Comparison of ENCODE assay signal across 10 mouse cellular contexts in genomic region chr6:91181320-91181719, GRCm38 (mm10). TPM values are rescaled to one million over a fixed set of nuclear protein-coding genes. Genes with fewer than 3 reads are reported as not detected.
DNase-seq lines count a peak whose midpoint lies in the region; ATAC-seq lines count a peak whose summit lies in the region.
"Had no signal": no experiment of that assay in that cellular context is flagged by ENCODE, and none has a peak within 500 bp of the region (broad histone marks: within the 10 kb centered on the region; RNA-seq: fewer than 3 reads in every experiment).

No protein-coding gene starts in this region.

- no peak for ATAC-seq in kidney, embryonic 14.5 days (ENCODE audit: low FRiP score, low TSS enrichment)
- ATAC-seq in limb, embryonic 13.5 days (ENCODE audit: low FRiP score, low read depth), result no peak
- ATAC-seq in granulocyte monocyte progenitor cell, adult 5-6 weeks (replicated peaks; ENCODE audit: poor library complexity, severe bottlenecking), result no peak

- H3K4me3 ChIP-seq in kidney, embryonic 14.5 days (ENCODE audit: low read length), result no peak overlapping the region
- H3K4me3 ChIP-seq in limb, embryonic 13.5 days, result no peak overlapping the region

- no peaks in the 10 kb centered on the region for H3K9me3 ChIP-seq in kidney, embryonic 14.5 days (ENCODE audit: control insufficient read depth, low read length)
- H3K9me3 ChIP-seq in limb, embryonic 13.5 days, result no peaks in the 10 kb centered on the region
- H3K9me3 ChIP-seq: G1E had no signal

- H3K36me3 ChIP-seq in kidney, embryonic 14.5 days (ENCODE audit: control insufficient read depth, insufficient read depth, low read length), result no peaks in the 10 kb centered on the region
- H3K36me3 ChIP-seq in limb, embryonic 13.5 days, result no peaks in the 10 kb centered on the region
- H3K36me3 ChIP-seq: G1E had no signal

- H3K9ac ChIP-seq in kidney, embryonic 14.5 days (ENCODE audit: low read depth, low read length), result no peak overlapping the region
- H3K9ac ChIP-seq in limb, embryonic 13.5 days, result no peak overlapping the region

- no peak overlapping the region for H3K27ac ChIP-seq in kidney, embryonic 14.5 days (ENCODE audit: low read depth, low read length)
- H3K27ac ChIP-seq in limb, embryonic 13.5 days, result peak overlapping the region; percentile 85

- H3K27me3 ChIP-seq in kidney, embryonic 14.5 days (ENCODE audit: control insufficient read depth, insufficient read depth, low read length), result no peaks in the 10 kb centered on the region
- 0 out of 2 replicates have a peak, but pooled peaks cover 3% of the 10 kb centered on the region for H3K27me3 ChIP-seq in limb, embryonic 13.5 days

- H3K4me1 ChIP-seq in kidney, embryonic 14.5 days (ENCODE audit: control insufficient read depth, insufficient read depth, low read length), result no peaks in the 10 kb centered on the region
- peaks cover 51% of the 10 kb centered on the region for H3K4me1 ChIP-seq in limb, embryonic 13.5 days

- peak; percentile 75 for DNase-seq in kidney, adult 11 months
- DNase-seq in adrenal gland, postnatal 25 days, result peak; percentile 54
- DNase-seq in heart, adult 8-10 months (ENCODE audit: low spot score), result peak; percentile 93
- DNase-seq in spleen, postnatal 14 days (ENCODE audit: low spot score in 2 of 2), result no peak
- DNase-seq in neural tube, embryonic 10.5 days (ENCODE audit: extremely low spot score, low spot score), result no peak
- DNase-seq: cerebellum, adult 11 months had no signal

- H3K4me2 ChIP-seq in kidney, embryonic 14.5 days (replicated peaks; ENCODE audit: low read depth, low read length), result no peak overlapping the region
- no peak overlapping the region; the same call in 1 of the 2 replicates for H3K4me2 ChIP-seq in limb, embryonic 13.5 days (replicated peaks)

- WGBS in kidney, embryonic 14.5 days, result 57% methylated on average over 2 of the region's 2 CpGs
- WGBS in limb, embryonic 13.5 days, result 60% methylated on average over 2 of the region's 2 CpGs

RNA-seq across cellular contexts. Expression of gene Hdac11, which starts 24.9 kb away (rescaled TPM):
- 11.6 and 14.1 TPM in 2 replicates for polyA plus RNA-seq in kidney, embryonic 14.5 days (2014; fragmentation: Nextera tagmentation; extraction: Ambion mirVana)
- total RNA-seq in adrenal gland, postnatal 25 days (2021), result 6.6 and 9.9 TPM in 2 replicates
- total RNA-seq in heart, adult 8-10 months (2022), result 10 to 100 TPM; 20.1 to 24.7 (median 23.3) TPM
- polyA plus RNA-seq in limb, embryonic 13.5 days (2015; fragmentation: Nextera tagmentation; extraction: Ambion mirVana), result 16.1 and 18.6 TPM in 2 replicates
- total RNA-seq in granulocyte monocyte progenitor cell, adult 5-6 weeks (2014; fragmentation: Nextera tagmentation), result 0.32 and 2.5 TPM in 2 replicates
- 0.43 and 1.5 TPM in 2 replicates for total RNA-seq in granulocyte monocyte progenitor cell, adult 5-6 weeks (2017)

RNA-seq across cellular contexts. Expression of gene Fbln2, which starts 30.9 kb away (rescaled TPM):
- 16.4 and 22.1 TPM in 2 replicates for polyA plus RNA-seq in kidney, embryonic 14.5 days (2014; fragmentation: Nextera tagmentation; extraction: Ambion mirVana)
- total RNA-seq in adrenal gland, postnatal 25 days (2021), result 10.1 and 11.3 TPM in 2 replicates
- 10 to 100 TPM; 42.1 to 59.3 (median 49.9) TPM for total RNA-seq in heart, adult 8-10 months (2022)
- 192 and 196 TPM in 2 replicates for polyA plus RNA-seq in limb, embryonic 13.5 days (2015; fragmentation: Nextera tagmentation; extraction: Ambion mirVana)
- not detected in 2 replicates for total RNA-seq in granulocyte monocyte progenitor cell, adult 5-6 weeks (2014; fragmentation: Nextera tagmentation)
- total RNA-seq in granulocyte monocyte progenitor cell, adult 5-6 weeks (2017), result not detected in 2 replicates
- polyA plus RNA-seq: G1E had no signal

Comparison
In these comparisons a context has a peak if more than half of its experiments do, and no peak if none do; other contexts are left out.
1. DNase-seq: peak in kidney, adult 11 months (single experiment), adrenal gland, postnatal 25 days (single experiment) and heart, adult 8-10 months (single experiment); none in spleen, postnatal 14 days (0 of 2) and neural tube, embryonic 10.5 days (single experiment).
2. RNA of gene Fbln2, which starts 30.9 kb away (total RNA-seq): 42.1 to 59.3 TPM in heart, adult 8-10 months and 10.1 to 11.3 TPM in adrenal gland, postnatal 25 days; not detected in granulocyte monocyte progenitor cell, adult 5-6 weeks; every median in the first group is over 10 times any median in the second.